21 mouse cellular contexts compared by ENCODE assay signal in the genomic region with DNA sequence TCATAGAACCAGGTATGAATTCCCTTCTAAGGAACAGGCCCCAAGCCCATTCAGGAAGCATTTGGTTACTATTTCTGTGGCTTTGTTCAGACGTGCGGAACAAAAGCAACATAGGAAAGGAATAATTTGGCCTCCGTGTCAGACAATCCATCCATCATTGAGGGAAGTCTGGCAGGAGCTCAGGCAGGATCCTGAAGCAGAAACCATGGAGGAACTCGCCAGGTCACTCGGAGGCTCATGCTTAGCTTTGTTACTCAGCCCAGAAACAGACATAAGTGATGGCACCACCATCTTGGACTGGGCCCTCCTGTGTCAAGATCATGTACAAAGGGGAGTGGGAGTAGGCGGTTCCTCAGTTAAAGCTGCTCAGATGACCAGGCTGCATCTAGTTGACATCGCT.
DNase-seq lines count a peak whose midpoint lies in the region; ATAC-seq lines count a peak whose summit lies in the region.
"Had no signal": no experiment of that assay in that cellular context is flagged by ENCODE, and none has a peak within 500 bp of the region (broad histone marks: within the 10 kb centered on the region; RNA-seq: fewer than 3 reads in every experiment).

No protein-coding gene starts in this region.

- no peak for DNase-seq in kidney, postnatal 10 days
- DNase-seq in kidney, adult 9 months, result no peak
- DNase-seq in kidney, postnatal 14 days, result peak; percentile 7
- DNase-seq in kidney, adult 11 months, result no peak
- DNase-seq: adrenal gland, postnatal 10 days; adrenal gland, postnatal 25 days; cerebellum, adult 11 months; cerebellum, adult 18-20 months; cerebellum, adult 8-10 months; cerebellum, adult 9-11 months; cerebellum, postnatal 14 days; cerebellum, postnatal 36 days; embryo, embryonic 11 days had no signal

- no peaks in the 10 kb centered on the region for H3K4me1 ChIP-seq in kidney, embryonic 14.5 days (ENCODE audit: control insufficient read depth, insufficient read depth, low read length)
- H3K4me1 ChIP-seq in kidney, embryonic 16.5 days (ENCODE audit: insufficient read depth, low read length), result peaks cover 9% of the 10 kb centered on the region; the same call in 1 of the 2 replicates
- H3K4me1 ChIP-seq: embryonic facial prominence, embryonic 13.5 days; embryonic facial prominence, embryonic 15.5 days; forebrain, embryonic 10.5 days; forebrain, embryonic 12.5 days had no signal

- WGBS in kidney, embryonic 14.5 days, result 38% methylated on average over 7 of the region's 7 CpGs
- WGBS in kidney, embryonic 16.5 days, result 28% methylated on average over 7 of the region's 7 CpGs

- H3K36me3 ChIP-seq in kidney, embryonic 14.5 days (ENCODE audit: control insufficient read depth, insufficient read depth, low read length), result peaks cover 9% of the 10 kb centered on the region; the same call in 1 of the 2 replicates
- H3K36me3 ChIP-seq in kidney, embryonic 16.5 days (ENCODE audit: insufficient read depth, low read length), result 0 out of 2 replicates have a peak, but pooled peaks cover 3% of the 10 kb centered on the region
- H3K36me3 ChIP-seq: embryonic facial prominence, embryonic 15.5 days had no signal

- no peak overlapping the region for H3K9ac ChIP-seq in kidney, embryonic 14.5 days (ENCODE audit: low read depth, low read length)
- H3K9ac ChIP-seq in kidney, embryonic 16.5 days (replicated peaks; ENCODE audit: low read length), result no peak overlapping the region
- H3K9ac ChIP-seq: embryonic facial prominence, embryonic 13.5 days; embryonic facial prominence, embryonic 15.5 days; forebrain, embryonic 12.5 days had no signal

- H3K4me2 ChIP-seq in kidney, embryonic 14.5 days (replicated peaks; ENCODE audit: low read depth, low read length), result no peak overlapping the region
- no peak overlapping the region for H3K4me2 ChIP-seq in kidney, embryonic 16.5 days (replicated peaks; ENCODE audit: low read depth, low read length)
- H3K4me2 ChIP-seq: embryonic facial prominence, embryonic 13.5 days; embryonic facial prominence, embryonic 15.5 days; forebrain, embryonic 12.5 days had no signal

- peak; percentile 79 for ATAC-seq in kidney, embryonic 14.5 days (ENCODE audit: low FRiP score, low TSS enrichment)
- peak; percentile 64 for ATAC-seq in kidney, embryonic 16.5 days (ENCODE audit: low FRiP score, low TSS enrichment)
- ATAC-seq: forebrain, embryonic 14.5 days had no signal

- no peaks in the 10 kb centered on the region for H3K9me3 ChIP-seq in kidney, embryonic 14.5 days (ENCODE audit: control insufficient read depth, low read length)
- H3K9me3 ChIP-seq in kidney, embryonic 16.5 days (ENCODE audit: low read length), result no peaks in the 10 kb centered on the region
- H3K9me3 ChIP-seq: embryonic facial prominence, embryonic 13.5 days; embryonic facial prominence, embryonic 15.5 days; forebrain, embryonic 10.5 days; forebrain, embryonic 12.5 days had no signal

- H3K27ac ChIP-seq in kidney, embryonic 14.5 days (ENCODE audit: low read depth, low read length), result no peak overlapping the region
- H3K27ac ChIP-seq in kidney, embryonic 16.5 days (ENCODE audit: low read length), result no peak overlapping the region
- H3K27ac ChIP-seq: embryonic facial prominence, embryonic 13.5 days; embryonic facial prominence, embryonic 15.5 days; forebrain, embryonic 10.5 days; forebrain, embryonic 12.5 days had no signal

- H3K27me3 ChIP-seq in kidney, embryonic 14.5 days (ENCODE audit: control insufficient read depth, insufficient read depth, low read length), result no peaks in the 10 kb centered on the region
- H3K27me3 ChIP-seq in kidney, embryonic 16.5 days (ENCODE audit: insufficient read depth, low read length), result no peaks in the 10 kb centered on the region
- H3K27me3 ChIP-seq: embryonic facial prominence, embryonic 13.5 days; embryonic facial prominence, embryonic 15.5 days; forebrain, embryonic 12.5 days had no signal

- H3K4me3 ChIP-seq in kidney, embryonic 14.5 days (ENCODE audit: low read length), result no peak overlapping the region
- H3K4me3 ChIP-seq in kidney, embryonic 16.5 days (ENCODE audit: low read length), result no peak overlapping the region
- H3K4me3 ChIP-seq: embryonic facial prominence, embryonic 13.5 days; embryonic facial prominence, embryonic 15.5 days; erythroblast, embryonic 14.5 days; forebrain, embryonic 10.5 days; forebrain, embryonic 12.5 days had no signal
